Mouse (Mus musculus): ENCODE data around the gene Gramd4. TPM values are rescaled to one million over a fixed set of nuclear protein-coding genes. Genes with fewer than 3 reads are reported as not detected.

Gramd4 gene
- polyA plus RNA-seq, 1 experiment from 2014 or later = 32.5 TPM

DNA sequence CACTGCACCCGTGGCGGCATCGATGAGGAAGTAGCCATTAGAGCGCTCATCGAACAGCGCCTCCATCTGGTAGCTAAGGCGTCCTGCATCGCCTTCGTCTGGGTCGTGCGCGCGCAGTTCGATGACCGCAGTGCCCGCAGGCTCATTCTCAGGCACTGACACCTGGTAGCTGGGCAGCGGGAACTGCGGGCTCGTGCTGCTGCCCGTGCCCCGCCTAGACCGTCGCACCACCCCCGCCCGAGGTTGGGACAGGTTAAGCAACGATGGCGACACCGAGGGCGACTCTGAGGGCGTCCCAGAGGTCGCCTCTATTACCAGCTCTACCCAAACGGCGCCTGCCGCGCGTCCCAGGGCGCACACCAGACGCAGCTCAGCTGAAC is 24.7 kb upstream of the Gramd4 start:
- peak overlapping the region; percentile 55 for H3K4me3 ChIP-seq
- H3K27ac ChIP-seq = no peak overlapping the region
- peaks cover 47% of the 10 kb centered on the region for H3K4me1 ChIP-seq
- peaks cover 18% of the 10 kb centered on the region for H3K36me3 ChIP-seq
- peak overlapping the region; percentile 92 for H3K4me2 ChIP-seq (replicated peaks)
- peak; percentile 11; the same call in 1 of the 2 replicates for ATAC-seq (ENCODE audit: low FRiP score)
- WGBS = 1% methylated on average over 35 of the region's 38 CpGs
- H3K9me3 ChIP-seq (replicated peaks) = peaks cover 23% of the 10 kb centered on the region
- H3K27me3 ChIP-seq = peaks cover 31% of the 10 kb centered on the region
- peak overlapping the region; percentile 69 for H3K9ac ChIP-seq

GRCm38 (mm10) chr15:86033191-86033841 is 24.2 kb upstream of the Gramd4 start, which contains the start of gene Celsr1:
Celsr1 (minus strand) TSS chr15:86033777.
- H3K9ac ChIP-seq = peak within 1 kb of the TSS; percentile 69
- H3K4me1 ChIP-seq = peaks cover 42% of the 10 kb centered on the region
- peak within 1 kb of the TSS; percentile 92 for H3K4me2 ChIP-seq (replicated peaks)
- WGBS = under 1% methylated on average over 57 of the region's 80 CpGs
- H3K4me3 ChIP-seq = peak within 1 kb of the TSS; percentile 55
- H3K36me3 ChIP-seq = peaks cover 18% of the 10 kb centered on the region
- H3K27ac ChIP-seq = peak within 1 kb of the TSS; percentile 68
- H3K9me3 ChIP-seq (replicated peaks) = peaks cover 23% of the 10 kb centered on the region
- peak; percentile 36; the same call in 1 of the 2 replicates for ATAC-seq (ENCODE audit: low FRiP score)
- H3K27me3 ChIP-seq = peaks cover 31% of the 10 kb centered on the region

- Histone ChIP-seq H3K36me3 (peaks cover 18% of the 10 kb centered on the region), H3K9me3 (replicated peaks) (peaks cover 23% of the 10 kb centered on the region), H3K4me2 (replicated peaks) (peak overlapping the region; percentile 92), H3K27me3 (peaks cover 33% of the 10 kb centered on the region), H3K9ac (peak overlapping the region; percentile 69), H3K4me3 (peak overlapping the region; percentile 55), H3K27ac (peak overlapping the region; percentile 68), H3K4me1 (peaks cover 39% of the 10 kb centered on the region)
- under 1% methylated on average over 37 of the region's 44 CpGs for WGBS
- ATAC-seq (ENCODE audit: low FRiP score) = peak; percentile 76
These were observed 23.4 kb upstream of the Gramd4 start for GRCm38 (mm10) chr15:86034021-86034523.

- Histone ChIP-seq H3K27me3 (peaks cover 38% of the 10 kb centered on the region), H3K4me3 (peak overlapping the region; percentile 55; the same call in 1 of the 2 replicates), H3K36me3 (peaks cover 15% of the 10 kb centered on the region), H3K27ac (no peak overlapping the region), H3K4me1 (peaks cover 31% of the 10 kb centered on the region), H3K4me2 (replicated peaks) (peak overlapping the region; percentile 92), H3K9ac (no peak overlapping the region), H3K9me3 (replicated peaks) (peaks cover 19% of the 10 kb centered on the region)
- no peak for ATAC-seq (ENCODE audit: low FRiP score)
- 4% methylated on average over 12 of the region's 12 CpGs for WGBS
These were observed 22.6 kb upstream of the Gramd4 start for GRCm38 (mm10) chr15:86034781-86035360.

- Histone ChIP-seq H3K4me2 (replicated peaks) (no peak overlapping the region), H3K9ac (no peak overlapping the region), H3K27me3 (peaks cover 38% of the 10 kb centered on the region), H3K27ac (no peak overlapping the region), H3K36me3 (peaks cover 5% of the 10 kb centered on the region), H3K9me3 (replicated peaks) (peaks cover 10% of the 10 kb centered on the region), H3K4me3 (no peak overlapping the region), H3K4me1 (peaks cover 31% of the 10 kb centered on the region)
- WGBS = 62% methylated on average over 2 of the region's 3 CpGs
- ATAC-seq (ENCODE audit: low FRiP score) = no peak
These were observed 21.6 kb upstream of the Gramd4 start for GRCm38 (mm10) chr15:86035913-86036312.

- H3K36me3 ChIP-seq = no peaks in the 10 kb centered on the region
- H3K4me2 ChIP-seq (replicated peaks) = no peak overlapping the region
- WGBS = 0% methylated on average over 2 of the region's 2 CpGs
- ATAC-seq (ENCODE audit: low FRiP score) = peak; percentile 66
- no peak overlapping the region for H3K4me3 ChIP-seq
- H3K27me3 ChIP-seq = peaks cover 28% of the 10 kb centered on the region
- no peak overlapping the region for H3K9ac ChIP-seq
- H3K4me1 ChIP-seq = peaks cover 15% of the 10 kb centered on the region
- no peak overlapping the region for H3K27ac ChIP-seq
- H3K9me3 ChIP-seq (replicated peaks) = no peaks in the 10 kb centered on the region
These were observed 18.7 kb upstream of the Gramd4 start for GRCm38 (mm10) chr15:86038802-86039201.

GRCm38 (mm10) chr15:86041421-86041820 is 16.1 kb upstream of the Gramd4 start:
- no peak overlapping the region for H3K4me2 ChIP-seq (replicated peaks)
- H3K9me3 ChIP-seq (replicated peaks) = no peaks in the 10 kb centered on the region
- no peak overlapping the region for H3K4me3 ChIP-seq
- peaks cover 14% of the 10 kb centered on the region for H3K27me3 ChIP-seq
- no peak overlapping the region for H3K9ac ChIP-seq
- no peak overlapping the region for H3K27ac ChIP-seq
- ATAC-seq (ENCODE audit: low FRiP score) = no peak
- H3K36me3 ChIP-seq = no peaks in the 10 kb centered on the region
- WGBS = 83% methylated on average over 5 of the region's 5 CpGs
- 0 out of 2 replicates have a peak, but pooled peaks cover 2% of the 10 kb centered on the region for H3K4me1 ChIP-seq

GRCm38 (mm10) chr15:86042364-86042763 is 15.1 kb upstream of the Gramd4 start:
- no peak overlapping the region for H3K4me2 ChIP-seq (replicated peaks)
- no peak overlapping the region for H3K27ac ChIP-seq
- H3K36me3 ChIP-seq = no peaks in the 10 kb centered on the region
- 52% methylated on average over 4 of the region's 4 CpGs for WGBS
- ATAC-seq (ENCODE audit: low FRiP score) = no peak
- H3K9me3 ChIP-seq (replicated peaks) = no peaks in the 10 kb centered on the region
- H3K4me1 ChIP-seq = 0 out of 2 replicates have a peak, but pooled peaks cover 2% of the 10 kb centered on the region
- no peak overlapping the region for H3K4me3 ChIP-seq
- H3K27me3 ChIP-seq = peaks cover 14% of the 10 kb centered on the region
- H3K9ac ChIP-seq = no peak overlapping the region

- no peaks in the 10 kb centered on the region; the same call in 1 of the 2 replicates for H3K4me1 ChIP-seq
- no peaks in the 10 kb centered on the region for H3K9me3 ChIP-seq (replicated peaks)
- H3K4me2 ChIP-seq (replicated peaks) = no peak overlapping the region
- no peaks in the 10 kb centered on the region for H3K36me3 ChIP-seq
- no peak overlapping the region for H3K4me3 ChIP-seq
- no peak overlapping the region for H3K9ac ChIP-seq
- ATAC-seq (ENCODE audit: low FRiP score) = no peak
- no peak overlapping the region for H3K27ac ChIP-seq
- 90% methylated on average over 3 of the region's 3 CpGs for WGBS
- H3K27me3 ChIP-seq = no peaks in the 10 kb centered on the region
These were observed 8.0 kb upstream of the Gramd4 start for GRCm38 (mm10) chr15:86049510-86049909.

DNA sequence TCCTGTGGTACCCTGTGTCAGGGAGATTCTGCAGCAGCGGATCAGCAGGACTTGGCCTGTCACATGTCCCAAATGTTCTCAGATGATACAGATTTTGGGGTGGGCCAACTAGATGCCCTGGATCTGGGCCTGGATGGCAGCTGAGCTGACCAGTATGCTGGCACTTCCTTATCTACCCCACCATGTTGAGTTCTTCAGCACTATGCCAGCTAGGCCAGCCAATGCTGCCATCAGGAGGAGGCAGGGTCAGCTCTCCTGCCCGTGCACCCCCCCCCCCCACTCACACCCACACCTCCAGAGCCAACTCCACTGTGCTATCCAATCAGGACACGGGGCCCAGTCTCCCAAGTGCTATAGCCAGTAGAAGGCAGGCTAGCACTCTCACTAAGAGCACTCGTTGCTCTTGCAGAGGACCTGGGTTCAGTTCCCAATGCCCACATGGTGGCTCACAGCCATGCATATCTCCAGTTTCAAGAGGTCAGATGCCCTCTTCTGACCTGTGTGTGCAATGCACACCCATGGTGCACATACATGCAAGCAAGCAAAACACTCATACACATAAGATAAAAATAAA is 7.2 kb upstream of the Gramd4 start:
- H3K4me1 ChIP-seq = no peaks in the 10 kb centered on the region; the same call in 1 of the 2 replicates
- H3K4me2 ChIP-seq (replicated peaks) = no peak overlapping the region
- no peaks in the 10 kb centered on the region for H3K36me3 ChIP-seq
- H3K27me3 ChIP-seq = no peaks in the 10 kb centered on the region
- H3K27ac ChIP-seq = no peak overlapping the region
- no peaks in the 10 kb centered on the region for H3K9me3 ChIP-seq (replicated peaks)
- H3K9ac ChIP-seq = no peak overlapping the region
- ATAC-seq (ENCODE audit: low FRiP score) = no peak
- no peak overlapping the region for H3K4me3 ChIP-seq
- 80% methylated on average over 3 of the region's 4 CpGs for WGBS

DNA sequence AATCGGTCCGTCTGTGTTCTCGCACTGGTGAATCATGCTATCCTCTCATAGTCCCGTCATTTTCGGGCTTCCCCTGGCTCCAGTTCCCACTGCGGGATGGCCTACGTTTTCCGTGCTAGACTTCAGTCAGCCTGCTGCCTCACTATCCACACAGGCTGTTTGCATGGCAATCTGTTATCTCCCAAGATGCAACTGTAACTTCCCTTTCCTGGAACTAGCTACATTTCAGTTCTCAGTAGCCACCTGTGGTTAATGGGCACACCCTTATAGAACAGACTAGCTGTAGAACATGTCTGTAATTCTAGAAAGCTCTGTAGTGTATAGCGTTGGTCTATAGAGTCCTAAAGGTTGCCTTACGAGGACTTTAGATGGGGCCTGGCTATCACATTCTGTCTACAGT is 6.3 kb upstream of the Gramd4 start:
- no peak for ATAC-seq (ENCODE audit: low FRiP score)
- Histone ChIP-seq H3K9ac (no peak overlapping the region), H3K36me3 (no peaks in the 10 kb centered on the region), H3K27ac (no peak overlapping the region), H3K4me3 (no peak overlapping the region), H3K9me3 (replicated peaks) (no peaks in the 10 kb centered on the region), H3K4me1 (no peaks in the 10 kb centered on the region; the same call in 1 of the 2 replicates), H3K4me2 (replicated peaks) (no peak overlapping the region), H3K27me3 (no peaks in the 10 kb centered on the region)
- 88% methylated on average over 10 of the region's 10 CpGs for WGBS

DNA sequence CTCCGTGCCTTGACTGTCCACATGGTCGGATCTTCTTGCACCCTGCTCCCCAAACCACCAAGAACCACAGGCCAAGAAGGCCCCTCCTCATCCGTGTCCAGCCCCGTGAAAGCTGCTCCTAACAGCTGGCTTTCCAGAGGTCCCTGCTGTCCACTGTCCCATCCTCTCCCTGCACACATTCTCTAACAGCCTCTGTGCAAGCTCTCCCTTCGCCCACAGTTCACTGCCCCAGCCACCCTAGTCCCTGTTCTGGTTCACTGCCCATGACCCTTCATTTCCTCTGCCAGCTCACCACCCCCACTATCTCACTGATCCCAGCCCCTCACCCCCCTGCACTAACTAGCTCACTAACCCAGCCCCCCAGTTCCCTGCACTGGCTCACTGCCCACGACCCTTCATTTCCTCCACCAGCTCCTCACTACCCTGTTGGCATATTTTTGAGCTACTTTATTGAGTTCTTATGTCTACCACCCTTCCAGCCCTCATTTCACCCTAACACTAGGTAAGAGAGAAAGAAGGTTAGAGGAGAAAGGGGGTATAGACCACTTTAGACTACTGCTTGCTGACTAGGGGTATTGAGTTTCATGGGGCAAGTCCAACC is 5.5 kb upstream of the Gramd4 start:
- H3K4me2 ChIP-seq (replicated peaks) = no peak overlapping the region
- no peak overlapping the region for H3K9ac ChIP-seq
- H3K9me3 ChIP-seq (replicated peaks) = no peaks in the 10 kb centered on the region
- H3K4me3 ChIP-seq = no peak overlapping the region
- H3K36me3 ChIP-seq = no peaks in the 10 kb centered on the region
- no peak for ATAC-seq (ENCODE audit: low FRiP score)
- no peak overlapping the region for H3K27ac ChIP-seq
- H3K27me3 ChIP-seq = no peaks in the 10 kb centered on the region
- H3K4me1 ChIP-seq = no peaks in the 10 kb centered on the region; the same call in 1 of the 2 replicates
- 66% methylated on average over 6 of the region's 6 CpGs for WGBS

Data from hindbrain, embryonic 12.5 days (tissue).